Mouse (Mus musculus) layer of hippocampus, postnatal 14 days (tissue): ENCODE results near the gene Aff3. TPM values are rescaled to one million over a fixed set of nuclear protein-coding genes. Genes with fewer than 3 reads are reported as not detected.

Experiments used
- DNase-seq, 2 experiments: peaks; one replicate each; pipeline ENCODE4 v3.0.0; 2021 to 2022; ENCODE audit warnings: low spot score in 2 of 2, mixed read lengths in 1 of 2
- total RNA-seq, 2 experiments: library from RNA; stranded (reverse); gene quantifications; 2 replicates each; pipeline ENCODE4 v1.2.3; 2021

Aff3 gene
- total RNA-seq, 2 experiments from 2014 or later: 91.4 to 99.9 TPM

GRCm38 (mm10) chr1:38241801-38242200, 423.0 kb downstream of the Aff3 start:
- DNase-seq: no peak

- DNase-seq: no peak
These were observed 423.5 kb downstream of the Aff3 start for GRCm38 (mm10) chr1:38241221-38241666.

GRCm38 (mm10) chr1:38240438-38241220, 424.1 kb downstream of the Aff3 start:
- DNase-seq: no peak

GRCm38 (mm10) chr1:38239516-38239915, 425.2 kb downstream of the Aff3 start:
- DNase-seq: no peak

GRCm38 (mm10) chr1:38237831-38238230, 426.9 kb downstream of the Aff3 start:
- DNase-seq: no peak

GRCm38 (mm10) chr1:38237027-38237787, 427.5 kb downstream of the Aff3 start:
- no peak for DNase-seq

GRCm38 (mm10) chr1:38233121-38233520, 431.6 kb downstream of the Aff3 start:
- DNase-seq: no peak

GRCm38 (mm10) chr1:38230041-38230440, 434.7 kb downstream of the Aff3 start:
- no peak for DNase-seq

- DNase-seq: no peak
These were observed 435.9 kb downstream of the Aff3 start for GRCm38 (mm10) chr1:38228806-38229205.

- no peak for DNase-seq
These were observed 439.6 kb downstream of the Aff3 start for GRCm38 (mm10) chr1:38225166-38225565.

GRCm38 (mm10) chr1:38222160-38222559, 442.6 kb downstream of the Aff3 start:
- DNase-seq: no peak

GRCm38 (mm10) chr1:38221431-38221830, 443.3 kb downstream of the Aff3 start:
- DNase-seq: no peak

GRCm38 (mm10) chr1:38217912-38218795, 446.6 kb downstream of the Aff3 start:
- DNase-seq: peak in 1 of 2 experiments; percentile 24

GRCm38 (mm10) chr1:38217098-38217497, 447.7 kb downstream of the Aff3 start:
- DNase-seq: no peak

- no peak for DNase-seq
These were observed 451.4 kb downstream of the Aff3 start for GRCm38 (mm10) chr1:38213377-38213776.

- DNase-seq: no peak
These were observed 452.4 kb downstream of the Aff3 start for GRCm38 (mm10) chr1:38212386-38212785.

GRCm38 (mm10) chr1:38202475-38203183, 462.1 kb downstream of the Aff3 start:
- DNase-seq: peak in 1 of 2 experiments; percentile 13

GRCm38 (mm10) chr1:38201796-38202195, 463.0 kb downstream of the Aff3 start:
- no peak for DNase-seq

GRCm38 (mm10) chr1:38199669-38200635, 464.8 kb downstream of the Aff3 start:
- DNase-seq: peak; percentile 71 to 90
